Mouse (Mus musculus) lung, embryonic 15.5 days (tissue): ENCODE results near the gene Tmem189. TPM values are rescaled to one million over a fixed set of nuclear protein-coding genes. Genes with fewer than 3 reads are reported as not detected.

Experiments
- ATAC-seq: fragments of 200-750 bp; cut with Nextera tagmentation; 2 replicates; pipeline ENCODE4 v1.8.0; 2017; ENCODE audit warnings: moderate number of reproducible peaks, borderline replicate concordance; ENCODE audit not compliant: low FRiP score, low TSS enrichment; ENCODE audit errors: extremely low read depth
- H3K27ac ChIP-seq: fragments of 300-500 bp; sonication (generic); 2 replicates; pipeline ENCODE4 v1.5.1; 2015; ENCODE audit warnings: moderate library complexity, mild to moderate bottlenecking, inconsistent platforms
- H3K27me3 ChIP-seq: fragments of 300-500 bp; sonication (generic); 2 replicates; pipeline ENCODE4 v1.6.1; 2015; ENCODE audit warnings: inconsistent platforms
- H3K36me3 ChIP-seq: fragments of 300-500 bp; sonication (generic); 2 replicates; pipeline ENCODE4 v1.6.1; 2015; ENCODE audit warnings: inconsistent platforms
- H3K4me1 ChIP-seq: fragments of 300-500 bp; sonication (generic); 2 replicates; pipeline ENCODE4 v1.6.1; 2015; ENCODE audit warnings: inconsistent platforms
- H3K4me2 ChIP-seq: fragments of 300-500 bp; sonication (generic); 2 replicates; pipeline ENCODE4 v1.6.1; 2015; ENCODE audit warnings: inconsistent platforms, mild to moderate bottlenecking, moderate library complexity
- H3K4me3 ChIP-seq: fragments of 300-500 bp; sonication (generic); 2 replicates; pipeline ENCODE4 v1.5.1; 2015; ENCODE audit warnings: mild to moderate bottlenecking, inconsistent platforms
- H3K9ac ChIP-seq: fragments of 300-500 bp; sonication (generic); 2 replicates; pipeline ENCODE4 v1.6.1; 2015; ENCODE audit warnings: inconsistent platforms
- H3K9me3 ChIP-seq: fragments of 300-500 bp; sonication (generic); 2 replicates; pipeline ENCODE4 v1.6.1; 2016; ENCODE audit warnings: inconsistent platforms
- WGBS: fragments of 180-500 bp; shearing (Covaris S2); methylation state at CpG from one replicate; pipeline ENCODE4 v1.1.7; 2015; 5-methylcytosine and 5-hydroxymethylcytosine counted together
- polyA plus RNA-seq: library from polyadenylated mRNA; unstranded; fragments of >200 nt; fragmentation: Nextera tagmentation; extraction: Ambion mirVana; gene quantifications from 2 replicates; pipeline ENCODE4 v1.2.1, GENCODE M21; 2015

The Tmem189 gene
- polyA plus RNA-seq, 1 experiment from 2014 or later, result 43.8 TPM

DNA sequence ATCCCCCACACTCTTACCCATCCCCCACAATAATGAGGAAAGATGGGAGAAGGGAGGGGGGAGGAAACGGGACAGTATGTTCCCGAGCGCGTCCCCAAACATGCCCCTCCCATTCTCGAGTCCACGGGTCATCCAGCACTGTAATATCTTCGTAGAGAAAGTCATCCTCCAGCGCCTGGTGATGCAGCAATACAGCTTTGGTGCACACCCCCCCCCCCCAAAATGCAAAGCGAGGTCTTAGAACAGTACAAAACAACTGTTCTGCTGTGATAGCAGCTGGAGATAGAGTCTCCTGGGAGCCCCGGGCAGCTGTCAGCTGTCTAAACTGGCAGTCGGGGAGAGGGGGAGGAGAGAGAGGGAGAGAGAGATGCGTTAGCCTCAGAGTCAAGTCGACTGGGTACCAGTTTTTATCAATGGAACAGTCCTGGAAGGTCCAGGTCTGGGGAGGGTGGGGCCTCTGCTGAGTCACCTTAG is 17.4 kb downstream of the Tmem189 start:
- Histone ChIP-seq H3K4me1 (0 out of 2 replicates have a peak, but pooled peaks cover 4% of the 10 kb centered on the region), H3K9ac (no peak overlapping the region), H3K27ac (no peak overlapping the region), H3K9me3 (no peaks in the 10 kb centered on the region), H3K36me3 (no peaks in the 10 kb centered on the region), H3K27me3 (no peaks in the 10 kb centered on the region), H3K4me2 (no peak overlapping the region), H3K4me3 (no peak overlapping the region)
- ATAC-seq, result peak; percentile 27; the same call in 1 of the 2 replicates
- WGBS, result 17% methylated on average over 13 of the region's 13 CpGs

DNA sequence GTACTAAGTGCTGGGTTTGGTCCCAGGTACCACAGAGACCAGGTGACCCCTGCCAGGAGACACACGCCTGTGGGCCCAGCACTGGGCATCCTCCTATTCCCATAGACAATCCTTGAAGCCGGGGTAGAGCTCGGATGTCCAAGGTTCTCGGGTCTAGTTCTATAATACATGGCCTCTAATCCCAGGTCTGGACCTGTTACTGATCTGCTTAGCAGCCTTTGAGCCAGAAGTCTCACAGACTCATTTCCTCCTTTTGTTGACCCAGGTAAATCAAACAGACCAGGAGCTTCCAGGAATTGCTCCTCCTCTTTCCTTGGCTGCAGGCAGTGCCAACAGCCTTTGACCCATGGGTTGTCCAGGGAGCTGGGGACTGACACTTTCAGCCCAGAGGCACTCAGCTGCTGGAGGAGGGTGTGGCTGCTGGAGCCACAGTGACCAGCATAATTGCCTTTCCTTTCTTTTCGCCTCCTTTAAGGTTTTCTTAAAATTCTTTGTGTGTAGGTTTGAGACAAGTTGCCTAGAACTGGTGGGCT is 18.5 kb downstream of the Tmem189 start:
- H3K36me3 ChIP-seq, result no peaks in the 10 kb centered on the region
- H3K27ac ChIP-seq, result no peak overlapping the region
- no peaks in the 10 kb centered on the region for H3K9me3 ChIP-seq
- no peak overlapping the region for H3K9ac ChIP-seq
- H3K4me1 ChIP-seq, result 0 out of 2 replicates have a peak, but pooled peaks cover 4% of the 10 kb centered on the region
- WGBS, result 71% methylated on average over 5 of the region's 5 CpGs
- H3K27me3 ChIP-seq, result no peaks in the 10 kb centered on the region
- ATAC-seq, result no peak
- no peak overlapping the region for H3K4me2 ChIP-seq
- H3K4me3 ChIP-seq, result no peak overlapping the region

GRCm38 (mm10) chr2:167669398-167669797 is 20.2 kb downstream of the Tmem189 start:
- Histone ChIP-seq H3K27me3 (no peaks in the 10 kb centered on the region), H3K4me2 (no peak overlapping the region), H3K9ac (no peak overlapping the region), H3K4me1 (0 out of 2 replicates have a peak, but pooled peaks cover 4% of the 10 kb centered on the region), H3K9me3 (no peaks in the 10 kb centered on the region), H3K27ac (no peak overlapping the region), H3K36me3 (no peaks in the 10 kb centered on the region), H3K4me3 (no peak overlapping the region)
- 36% methylated on average over 4 of the region's 4 CpGs for WGBS
- no peak for ATAC-seq

DNA sequence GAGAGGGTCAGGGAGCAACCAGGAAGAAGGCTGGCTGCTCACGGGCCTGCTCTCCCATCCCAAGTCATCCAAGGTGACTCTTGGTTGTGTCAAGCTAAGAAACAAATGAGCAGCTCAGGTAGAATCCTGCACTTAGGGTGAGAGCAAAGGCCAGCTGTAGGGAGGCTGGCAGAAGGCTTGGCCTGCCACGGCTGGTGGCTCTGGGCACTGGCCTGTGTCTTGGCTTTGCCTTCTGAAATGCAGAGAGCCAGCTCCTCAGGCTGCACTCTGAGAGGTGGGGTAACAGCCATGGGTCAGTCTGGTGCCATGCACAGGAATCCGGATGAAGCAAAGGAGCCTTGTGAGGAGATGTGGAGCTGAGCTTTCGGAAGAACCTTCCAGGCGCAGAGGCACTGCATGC is 21.2 kb downstream of the Tmem189 start:
- no peak for ATAC-seq
- Histone ChIP-seq H3K27ac (no peak overlapping the region), H3K9me3 (no peaks in the 10 kb centered on the region), H3K9ac (no peak overlapping the region), H3K4me2 (no peak overlapping the region), H3K4me3 (no peak overlapping the region), H3K27me3 (no peaks in the 10 kb centered on the region), H3K36me3 (no peaks in the 10 kb centered on the region), H3K4me1 (0 out of 2 replicates have a peak, but pooled peaks cover 4% of the 10 kb centered on the region)
- WGBS, result 79% methylated on average over 5 of the region's 5 CpGs

GRCm38 (mm10) chr2:167665972-167666713 is 23.5 kb downstream of the Tmem189 start:
- H3K9ac ChIP-seq, result no peak overlapping the region
- H3K4me3 ChIP-seq, result no peak overlapping the region
- ATAC-seq, result no peak
- H3K4me2 ChIP-seq, result no peak overlapping the region
- H3K27ac ChIP-seq, result no peak overlapping the region
- H3K4me1 ChIP-seq, result peaks cover 8% of the 10 kb centered on the region
- 72% methylated on average over 18 of the region's 18 CpGs for WGBS
- H3K27me3 ChIP-seq, result peaks cover 7% of the 10 kb centered on the region; the same call in 1 of the 2 replicates
- H3K9me3 ChIP-seq, result no peaks in the 10 kb centered on the region
- no peaks in the 10 kb centered on the region for H3K36me3 ChIP-seq

GRCm38 (mm10) chr2:167662713-167663112 is 26.9 kb downstream of the Tmem189 start:
- peak overlapping the region; percentile 89; the same call in 1 of the 2 replicates for H3K4me2 ChIP-seq

DNA sequence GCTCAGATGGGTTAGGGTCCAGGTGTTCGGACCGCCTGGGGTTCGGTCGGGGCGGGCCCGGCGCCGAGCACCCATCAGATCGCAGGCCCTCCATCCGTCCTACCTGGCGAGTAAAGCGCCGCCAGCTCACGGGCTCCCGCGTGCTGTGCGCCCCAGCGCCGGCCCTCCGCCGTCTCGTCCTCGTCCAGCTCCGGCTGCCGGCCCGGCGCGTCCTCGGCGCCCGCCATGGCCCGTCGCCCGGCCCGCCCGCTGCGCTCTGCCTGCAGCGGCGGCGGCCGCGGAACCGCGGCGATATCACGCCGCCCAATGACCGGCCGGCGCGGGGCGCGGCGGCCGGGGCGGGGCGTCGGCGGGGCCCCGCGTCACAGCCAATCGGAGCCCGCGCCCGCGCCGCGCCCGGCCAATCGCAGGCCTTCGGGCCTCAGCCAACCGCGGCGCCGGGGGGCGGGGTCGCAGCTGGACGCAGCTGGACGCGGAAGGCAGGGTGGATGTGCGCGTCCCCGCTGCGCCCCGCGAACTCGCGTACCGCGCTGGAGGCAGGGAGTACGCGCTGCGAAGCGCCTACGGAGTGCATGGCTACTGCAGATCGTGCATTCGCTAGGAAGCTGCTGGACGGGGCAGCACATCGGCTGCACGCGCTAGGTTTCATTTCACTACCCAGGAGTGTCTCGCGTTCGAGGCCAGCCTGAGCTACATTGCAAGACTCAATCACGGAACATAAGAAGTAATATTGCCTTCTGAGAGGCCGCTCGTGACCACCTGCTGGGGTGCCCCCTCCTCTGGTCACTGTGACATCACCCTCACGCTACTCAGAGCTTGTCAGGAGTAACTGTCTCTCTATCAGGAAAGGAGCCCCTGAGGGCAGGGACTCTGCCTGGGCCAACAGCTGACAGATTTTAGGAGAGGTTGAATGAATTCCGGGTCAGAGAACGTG is 28.1 kb downstream of the Tmem189 start, which contains the start of gene Gm20431:
Gm20431 (minus strand) TSS at position 227 of the 934 bp plus-strand sequence.
- Histone ChIP-seq H3K36me3 (no peaks in the 10 kb centered on the region), H3K27ac (peak within 1 kb of the TSS; percentile 74), H3K27me3 (peaks cover 7% of the 10 kb centered on the region; the same call in 1 of the 2 replicates), H3K9ac (peak within 1 kb of the TSS; percentile 92), H3K4me2 (peak within 1 kb of the TSS; percentile 91), H3K4me1 (peaks cover 39% of the 10 kb centered on the region), H3K4me3 (peak within 1 kb of the TSS; percentile 88), H3K9me3 (no peaks in the 10 kb centered on the region)
- peak; percentile 95 for ATAC-seq
- under 1% methylated on average over 106 of the region's 110 CpGs for WGBS

More at GRCm38 (mm10) chr2:167662713-167663112, 26.9 kb downstream of the Tmem189 start:
- H3K4me3 ChIP-seq, result no peak overlapping the region
- no peak for ATAC-seq
- no peaks in the 10 kb centered on the region for H3K9me3 ChIP-seq
- peaks cover 7% of the 10 kb centered on the region; the same call in 1 of the 2 replicates for H3K27me3 ChIP-seq
- H3K27ac ChIP-seq, result no peak overlapping the region
- WGBS, result 52% methylated on average over 6 of the region's 6 CpGs
- H3K4me1 ChIP-seq, result peaks cover 39% of the 10 kb centered on the region
- no peaks in the 10 kb centered on the region for H3K36me3 ChIP-seq
- no peak overlapping the region for H3K9ac ChIP-seq

DNA sequence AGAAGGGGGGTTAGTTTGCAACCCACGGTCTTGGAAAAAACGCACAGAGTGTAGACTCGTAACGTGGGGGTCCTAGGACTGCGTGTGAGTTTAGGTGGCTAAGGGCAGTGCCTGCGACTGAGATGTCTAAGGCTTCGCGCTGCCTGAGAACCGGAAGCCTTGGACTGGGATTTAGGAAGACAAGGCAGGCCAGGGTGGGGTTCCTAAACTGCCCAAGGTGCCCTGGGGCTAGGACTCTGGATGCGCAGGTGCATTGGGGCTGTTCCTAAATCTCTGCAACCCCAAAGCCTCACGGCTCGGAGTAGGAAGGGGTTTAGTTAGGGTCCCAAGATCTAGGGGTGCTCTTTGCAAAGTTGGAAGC is 29.0 kb downstream of the Tmem189 start:
- peak overlapping the region; percentile 74; the same call in 1 of the 2 replicates for H3K27ac ChIP-seq
- H3K4me3 ChIP-seq, result peak overlapping the region; percentile 88
- H3K4me2 ChIP-seq, result peak overlapping the region; percentile 91
- no peaks in the 10 kb centered on the region for H3K9me3 ChIP-seq
- H3K36me3 ChIP-seq, result no peaks in the 10 kb centered on the region
- peak overlapping the region; percentile 92 for H3K9ac ChIP-seq
- under 1% methylated on average over 12 of the region's 12 CpGs for WGBS
- H3K27me3 ChIP-seq, result peaks cover 7% of the 10 kb centered on the region; the same call in 1 of the 2 replicates
- ATAC-seq, result no peak
- H3K4me1 ChIP-seq, result peaks cover 39% of the 10 kb centered on the region

GRCm38 (mm10) chr2:167659847-167660610 is 29.6 kb downstream of the Tmem189 start:
- peak overlapping the region; percentile 92 for H3K9ac ChIP-seq
- H3K4me2 ChIP-seq, result peak overlapping the region; percentile 91
- no peaks in the 10 kb centered on the region for H3K36me3 ChIP-seq
- peaks cover 39% of the 10 kb centered on the region for H3K4me1 ChIP-seq
- no peak for ATAC-seq
- H3K27ac ChIP-seq, result peak overlapping the region; percentile 74
- peak overlapping the region; percentile 88 for H3K4me3 ChIP-seq
- H3K9me3 ChIP-seq, result no peaks in the 10 kb centered on the region
- H3K27me3 ChIP-seq, result peaks cover 7% of the 10 kb centered on the region; the same call in 1 of the 2 replicates
- WGBS, result 19% methylated on average over 13 of the region's 13 CpGs

DNA sequence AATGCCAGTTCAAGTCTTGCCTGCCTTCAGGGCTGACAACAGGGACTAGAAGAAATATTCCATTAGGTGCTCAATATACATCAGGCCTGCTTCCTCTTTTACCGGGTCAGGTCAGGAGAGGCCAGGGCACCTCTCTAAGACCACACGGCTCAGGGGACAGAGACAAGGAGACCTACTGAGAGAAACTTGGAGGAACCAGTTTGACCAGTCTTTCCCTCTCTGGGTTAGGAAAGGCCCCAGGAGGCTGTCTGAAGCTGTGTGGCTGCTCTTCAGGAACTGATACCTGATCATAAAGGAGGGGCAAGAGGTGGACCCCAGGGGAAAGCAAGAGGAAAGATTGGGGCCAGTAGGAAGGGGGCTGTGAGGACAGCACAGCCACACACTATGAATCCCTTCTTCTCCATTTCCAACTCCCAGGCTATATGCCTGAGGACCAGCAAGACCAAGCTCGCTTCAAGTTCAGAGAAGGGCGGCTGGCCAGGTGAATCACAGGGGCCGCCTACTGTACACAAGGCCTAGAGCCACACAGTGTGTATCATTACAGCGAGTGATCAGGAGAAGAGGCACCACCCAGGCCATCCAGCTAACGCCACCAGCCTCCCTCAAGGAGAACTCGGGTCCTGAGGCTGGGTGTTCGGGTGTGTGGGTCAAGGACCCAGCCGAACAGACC is 30.3 kb downstream of the Tmem189 start:
- H3K9me3 ChIP-seq, result no peaks in the 10 kb centered on the region
- H3K9ac ChIP-seq, result peak overlapping the region; percentile 92; the same call in 1 of the 2 replicates
- H3K36me3 ChIP-seq, result peaks cover 2% of the 10 kb centered on the region; the same call in 1 of the 2 replicates
- H3K4me2 ChIP-seq, result peak overlapping the region; percentile 91
- peaks cover 39% of the 10 kb centered on the region for H3K4me1 ChIP-seq
- peak overlapping the region; percentile 74 for H3K27ac ChIP-seq
- peaks cover 7% of the 10 kb centered on the region; the same call in 1 of the 2 replicates for H3K27me3 ChIP-seq
- peak overlapping the region; percentile 88 for H3K4me3 ChIP-seq
- no peak for ATAC-seq
- 53% methylated on average over 10 of the region's 10 CpGs for WGBS
